Mouse (Mus musculus) R1 (cell line): Measurements from ENCODE around the gene Ephb1.

Experiments used
- DNase-seq: peaks from one replicate; pipeline ENCODE4 v3.0.0-alpha.2; 2018; ENCODE audit warnings: low read depth, low spot score

Ephb1 gene

DNA sequence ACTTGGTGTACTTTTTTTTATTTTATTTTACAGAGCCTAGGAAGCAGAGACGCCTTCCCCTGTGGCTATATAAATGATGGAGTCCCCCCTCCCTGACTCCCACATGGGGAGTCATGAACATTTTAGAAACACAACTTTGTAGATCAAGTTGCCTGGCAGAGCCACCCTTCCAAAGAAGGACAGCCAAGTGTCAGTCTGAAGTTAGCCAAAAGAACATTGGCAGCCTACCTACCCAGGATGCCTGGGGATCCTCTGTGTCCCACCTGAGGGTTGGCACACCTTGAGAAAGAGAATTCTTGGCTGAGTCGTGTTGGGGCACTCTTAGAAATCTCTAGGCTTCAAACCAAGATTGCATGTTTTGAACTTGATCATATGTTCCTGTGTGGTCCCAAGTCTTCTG lies 360.4 kb downstream of the Ephb1 start:
- DNase-seq = no peak

- peak; percentile 50 for DNase-seq
Measured at GRCm38 (mm10) chr9:101990836-101991235, 363.7 kb downstream of the Ephb1 start.

DNA sequence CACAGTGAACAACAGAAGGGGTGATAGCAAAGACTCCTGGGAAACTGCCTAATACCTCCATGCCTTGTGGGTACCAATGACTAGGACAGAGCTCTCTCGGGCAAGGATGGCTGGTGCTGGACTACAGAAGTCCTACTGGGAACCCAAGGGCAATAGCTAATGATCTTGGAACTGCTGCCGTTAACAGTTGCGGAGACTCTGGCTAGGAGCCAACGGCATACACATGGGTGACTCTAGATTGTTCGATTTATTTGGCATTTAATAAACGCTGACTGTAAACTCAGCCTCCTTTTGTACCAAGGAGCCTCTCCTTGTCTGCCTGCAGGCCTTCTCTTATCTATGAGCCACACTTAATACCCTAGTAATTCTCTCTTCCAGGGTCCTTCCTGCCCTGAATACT lies 364.5 kb downstream of the Ephb1 start:
- DNase-seq = no peak

GRCm38 (mm10) chr9:101986910-101987309 lies 367.6 kb downstream of the Ephb1 start:
- no peak for DNase-seq

- DNase-seq = no peak
Measured at GRCm38 (mm10) chr9:101982378-101982777, 372.1 kb downstream of the Ephb1 start.

GRCm38 (mm10) chr9:101981161-101981560 lies 373.3 kb downstream of the Ephb1 start:
- DNase-seq = no peak

DNA sequence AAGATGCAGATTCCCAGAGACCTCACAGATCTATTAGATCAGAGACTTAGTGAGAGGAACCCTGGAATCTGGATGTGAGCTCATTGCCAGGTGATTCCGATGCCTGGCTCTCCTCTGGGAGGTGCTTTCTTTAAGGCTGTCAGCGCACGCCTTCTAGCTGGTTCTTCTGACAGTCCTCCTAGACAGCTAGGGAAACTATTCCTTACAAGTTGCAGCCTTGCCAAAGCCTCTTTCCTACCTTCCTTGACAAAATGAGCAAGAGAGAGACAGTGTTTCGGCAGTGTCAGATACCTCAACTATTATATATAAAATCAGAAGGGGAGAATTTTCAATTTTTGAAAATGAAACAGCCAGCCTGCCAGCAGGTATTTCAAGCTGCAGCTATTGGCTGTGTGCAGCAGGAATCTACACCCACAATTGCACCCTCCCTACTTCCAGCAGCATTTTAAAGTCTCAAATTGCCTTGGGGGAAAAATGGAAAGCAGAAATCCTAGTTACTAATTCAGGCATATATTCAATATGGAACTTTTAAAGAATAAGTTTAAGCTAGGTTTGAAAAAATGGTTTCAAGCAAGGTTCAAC lies 377.5 kb downstream of the Ephb1 start:
- DNase-seq = no peak

- no peak for DNase-seq
Measured at GRCm38 (mm10) chr9:101972314-101972713, 382.2 kb downstream of the Ephb1 start.

GRCm38 (mm10) chr9:101971806-101972205 lies 382.7 kb downstream of the Ephb1 start:
- no peak for DNase-seq

GRCm38 (mm10) chr9:101956228-101956627 lies 398.3 kb downstream of the Ephb1 start:
- DNase-seq = no peak

DNA sequence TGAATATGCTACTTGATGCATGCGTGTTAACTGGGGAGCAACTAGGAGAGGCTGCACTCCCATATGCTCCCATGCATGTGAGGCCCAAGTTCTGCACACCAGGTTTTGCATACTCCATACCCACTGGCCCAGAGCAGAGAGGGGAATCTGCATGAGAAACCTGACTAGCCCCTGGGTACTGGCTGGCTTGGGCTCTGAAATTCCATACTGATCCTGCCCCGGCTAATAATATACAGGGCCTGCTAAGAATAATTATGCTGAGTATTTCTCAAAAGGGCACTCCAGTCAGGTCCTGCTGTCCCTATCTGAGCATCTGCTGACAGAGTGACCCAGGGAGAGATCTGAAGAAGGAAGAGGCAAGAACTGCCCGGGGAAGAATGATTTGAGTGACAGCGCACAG lies 400.0 kb downstream of the Ephb1 start:
- no peak for DNase-seq

DNA sequence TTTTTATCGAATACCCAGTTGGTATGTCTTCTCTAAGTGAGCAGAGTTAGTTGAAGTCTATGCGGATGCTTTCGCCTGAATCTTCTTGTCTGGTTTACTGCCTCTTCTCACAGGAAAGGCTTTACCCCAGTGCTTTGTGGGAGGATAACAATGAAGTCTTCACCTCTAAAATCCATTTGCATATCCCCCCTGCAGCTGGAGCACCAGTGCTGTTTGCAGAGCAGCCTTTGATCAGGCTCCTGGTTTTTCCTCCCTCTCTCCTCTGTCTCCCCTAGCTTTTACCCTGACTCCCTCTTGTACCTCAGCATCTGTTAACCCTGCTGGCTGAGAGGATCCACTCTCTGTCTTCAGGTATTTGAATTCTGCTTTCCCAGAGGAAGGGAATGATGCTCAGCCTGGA lies 404.4 kb downstream of the Ephb1 start:
- peak; percentile 41 for DNase-seq

- no peak for DNase-seq
Measured at GRCm38 (mm10) chr9:101945814-101946213, 408.7 kb downstream of the Ephb1 start.

DNA sequence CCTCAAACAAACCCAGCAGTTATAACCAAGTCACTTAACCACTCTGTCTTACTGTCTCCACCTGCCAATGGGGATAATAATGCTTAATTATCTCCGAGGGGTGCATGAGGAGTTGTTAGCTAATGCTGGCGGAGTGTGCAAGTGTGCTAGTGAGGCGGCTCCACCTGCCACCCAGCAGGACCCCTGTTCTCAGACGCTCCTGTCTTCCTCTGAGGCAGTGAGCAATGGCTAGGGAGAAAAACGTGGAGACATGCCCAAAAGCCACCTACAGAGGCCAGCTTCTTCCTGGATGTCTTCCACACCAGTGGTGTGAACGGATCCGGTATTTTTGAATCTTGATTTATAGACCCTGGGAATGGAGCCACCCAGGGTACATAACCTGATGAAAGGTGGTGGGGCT lies 409.2 kb downstream of the Ephb1 start:
- DNase-seq = no peak

DNA sequence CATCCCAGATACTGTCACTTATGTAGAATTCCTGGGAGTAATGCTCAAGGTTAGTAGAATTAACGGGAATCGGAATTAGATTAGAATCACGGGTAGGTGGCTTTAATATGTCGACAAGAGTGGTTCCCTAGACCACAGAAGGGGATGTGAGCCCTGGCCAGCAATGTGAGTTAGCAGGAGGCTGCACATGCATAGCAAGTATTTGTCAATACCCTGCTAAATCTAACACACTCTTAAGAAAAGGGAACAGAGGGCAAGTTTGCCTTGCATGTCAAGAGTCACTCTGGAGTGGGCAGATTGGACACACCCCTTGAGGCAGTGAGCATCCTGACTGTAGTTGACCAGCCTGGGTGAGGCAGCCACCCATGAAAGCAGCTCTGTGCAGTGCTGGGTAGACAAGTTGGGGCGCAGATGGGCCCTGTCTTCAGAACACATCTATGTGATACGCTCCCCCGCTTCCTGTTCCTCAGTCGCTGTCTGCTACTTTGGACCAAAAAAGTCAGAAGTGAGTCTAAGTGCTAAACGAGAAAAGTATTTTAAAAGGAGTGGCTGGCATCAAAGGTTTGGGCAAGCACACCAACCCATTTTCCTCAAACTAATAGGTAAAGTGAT lies 412.3 kb downstream of the Ephb1 start:
- DNase-seq = no peak

- no peak for DNase-seq
Measured at GRCm38 (mm10) chr9:101940182-101940581, 414.3 kb downstream of the Ephb1 start.

DNA sequence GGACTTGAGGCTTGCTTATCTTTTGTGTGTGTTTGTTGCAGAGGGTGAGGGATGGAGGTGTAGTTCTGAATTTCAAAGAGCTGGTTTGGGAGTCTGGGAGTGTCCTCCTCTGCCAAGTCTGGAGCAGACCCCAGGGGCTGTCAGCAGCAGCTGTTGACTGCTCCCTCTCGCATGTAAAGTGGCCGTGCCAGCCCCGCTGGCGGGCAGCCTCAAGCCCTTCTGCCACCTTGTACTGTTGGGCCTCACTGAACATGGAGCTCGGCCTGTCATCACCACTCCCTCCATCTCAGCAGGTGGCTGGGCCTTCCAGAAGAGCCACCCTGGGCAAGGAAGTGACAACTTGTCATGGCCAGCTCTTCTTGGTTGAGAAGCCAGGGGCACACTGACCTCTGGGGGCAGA lies 415.5 kb downstream of the Ephb1 start:
- DNase-seq = no peak

- no peak for DNase-seq
Measured at GRCm38 (mm10) chr9:101938066-101938465, 416.4 kb downstream of the Ephb1 start.

- DNase-seq = no peak
Measured at GRCm38 (mm10) chr9:101934887-101935286, 419.6 kb downstream of the Ephb1 start.

DNA sequence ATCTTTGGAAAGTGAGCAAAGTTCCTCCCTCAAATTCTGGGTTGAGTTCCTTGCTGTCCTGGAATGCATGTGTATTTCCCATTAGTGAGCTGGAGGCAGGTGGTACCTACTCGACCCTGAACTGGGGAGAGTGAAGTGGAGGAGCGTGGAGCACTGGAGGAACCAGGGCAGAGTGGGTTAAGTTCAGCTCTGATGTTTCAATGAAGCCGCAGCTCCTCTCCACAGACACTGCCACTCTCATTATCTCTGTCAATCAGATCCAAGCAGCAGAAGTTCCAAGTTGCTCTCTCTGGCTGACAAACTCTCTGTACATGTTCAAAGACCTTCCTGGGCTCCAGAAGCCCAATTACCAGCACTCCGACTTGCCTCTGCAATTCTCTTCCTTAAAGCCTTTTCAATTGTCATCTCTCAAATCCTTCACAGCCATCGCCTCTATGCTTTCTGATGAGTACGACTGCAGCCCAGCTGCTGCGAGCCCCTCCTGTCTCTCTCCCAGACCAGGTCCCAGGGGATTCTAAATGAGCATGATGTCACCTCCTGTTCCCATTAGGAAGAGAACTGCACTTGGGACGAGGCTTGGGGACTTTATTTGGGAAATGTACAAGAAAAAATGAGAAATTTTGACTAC lies 420.4 kb downstream of the Ephb1 start:
- no peak for DNase-seq

DNA sequence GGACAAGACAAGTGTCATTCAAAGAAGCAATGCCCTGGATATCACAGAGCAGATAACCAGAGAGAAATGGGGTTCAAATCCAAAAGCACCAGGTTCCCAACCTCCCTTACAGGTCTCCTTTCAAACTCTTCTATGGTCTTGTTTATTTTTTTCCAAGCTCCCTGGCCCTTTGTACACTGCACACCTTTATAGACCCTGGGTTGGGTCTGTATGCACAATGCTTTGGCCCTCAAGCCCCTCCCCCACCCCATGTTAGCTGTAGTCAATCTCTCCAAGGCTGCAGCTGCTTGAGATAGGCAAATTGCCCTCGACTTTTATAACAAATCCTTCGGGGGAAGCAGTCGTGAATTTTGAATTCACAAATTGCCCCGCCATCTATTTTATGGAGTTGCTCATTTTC lies 429.7 kb downstream of the Ephb1 start:
- no peak for DNase-seq

DNA sequence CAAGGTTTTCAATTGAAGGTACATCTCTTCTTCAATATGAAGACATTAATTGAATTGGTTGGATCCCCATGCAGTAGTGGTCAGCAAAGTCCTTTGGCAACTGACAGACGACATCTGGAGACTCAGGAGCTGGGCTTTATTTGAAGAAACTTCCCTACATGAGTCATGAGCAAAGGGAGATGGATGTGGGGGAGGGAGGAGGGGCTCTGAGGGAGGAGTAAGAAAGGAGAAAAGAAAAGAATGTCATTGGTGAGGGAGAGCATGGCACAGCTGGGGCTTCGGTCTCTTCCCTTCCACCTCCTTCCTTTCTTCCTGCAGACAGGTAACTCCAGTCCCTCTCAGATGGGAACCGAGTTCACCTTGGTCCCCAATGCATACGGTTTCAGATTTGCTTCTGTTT lies 431.6 kb downstream of the Ephb1 start:
- no peak for DNase-seq

- no peak for DNase-seq
Measured at GRCm38 (mm10) chr9:101919324-101919723, 435.2 kb downstream of the Ephb1 start.
